Mouse (Mus musculus): ENCODE measurements around the gene Ablim2.

- no peak for TF ChIP-seq POLR2A (IDR thresholded peaks at IDR 0.05; ENCODE audit: low read depth, low read length)
- no peak for TF ChIP-seq CTCF (IDR thresholded peaks at IDR 0.05; ENCODE audit: extremely low read depth, insufficient read depth, insufficient read length, insufficient replicate concordance)
These were observed 30.2 kb downstream of the Ablim2 start for GRCm38 (mm10) chr5:35787847-35788246.

All from spleen, adult 2 months (tissue).